Mouse (Mus musculus) forebrain, embryonic 11.5 days (tissue): ENCODE measurements around the gene Epha6. TPM values are rescaled to one million over a fixed set of nuclear protein-coding genes. Genes with fewer than 3 reads are reported as not detected.

Experiments
- ATAC-seq: fragments of 200-750 bp; cut with Nextera tagmentation; replicated peaks from 2 replicates; pipeline ENCODE4 v1.8.0; 2017; ENCODE audit warnings: moderate TSS enrichment; ENCODE audit not compliant: low FRiP score
- DNase-seq: peaks from one replicate; pipeline ENCODE4 v3.0.0-alpha.2; 2017; ENCODE audit warnings: low spot score
- H3K27ac ChIP-seq: fragments of 300-500 bp; sonication (generic); 2 replicates; pipeline ENCODE4 v1.5.1; 2014; ENCODE audit warnings: low read depth, low read length
- H3K27me3 ChIP-seq: fragments of 300-500 bp; sonication (generic); 2 replicates; pipeline ENCODE4 v1.6.1; 2014; ENCODE audit warnings: mild to moderate bottlenecking, low read length, mixed read lengths; ENCODE audit not compliant: control insufficient read depth, insufficient read depth
- H3K36me3 ChIP-seq: fragments of 300-500 bp; sonication (generic); 2 replicates; pipeline ENCODE4 v1.6.1; 2014; ENCODE audit warnings: mild to moderate bottlenecking, low read length, moderate library complexity, mixed read lengths; ENCODE audit not compliant: control insufficient read depth, insufficient read depth
- H3K4me1 ChIP-seq: fragments of 300-500 bp; sonication (generic); replicated peaks from 2 replicates; pipeline ENCODE4 v1.6.1; 2014; ENCODE audit warnings: low read length, mixed read lengths; ENCODE audit not compliant: control insufficient read depth, insufficient read depth
- H3K4me2 ChIP-seq: fragments of 300-500 bp; sonication (generic); 2 replicates; pipeline ENCODE4 v1.6.1; 2014; ENCODE audit warnings: low read depth, mild to moderate bottlenecking, low read length, moderate library complexity, mixed read lengths; ENCODE audit not compliant: severe bottlenecking
- H3K4me3 ChIP-seq: fragments of 300-500 bp; sonication (generic); 2 replicates; pipeline ENCODE4 v1.5.1; 2014; ENCODE audit warnings: low read depth, low read length
- H3K9ac ChIP-seq: fragments of 300-500 bp; sonication (generic); 2 replicates; pipeline ENCODE4 v1.6.1; 2014; ENCODE audit warnings: low read length
- H3K9me3 ChIP-seq: fragments of 300-500 bp; sonication (generic); 2 replicates; pipeline ENCODE4 v1.6.1; 2016; ENCODE audit warnings: low read length, mixed read lengths; ENCODE audit not compliant: control insufficient read depth
- WGBS: fragments of 180-500 bp; shearing (Covaris S2); extraction: QIAGEN DNeasy Blood & Tissue Kit; methylation state at CpG from one replicate; pipeline ENCODE4 v1.1.7; 2014; 5-methylcytosine and 5-hydroxymethylcytosine counted together
- polyA plus RNA-seq: library from polyadenylated mRNA; unstranded; fragments of >200 nt; fragmentation: Nextera tagmentation; extraction: Ambion mirVana; gene quantifications from 2 replicates; pipeline ENCODE4 v1.2.1, GENCODE M21; 2014

Gene Epha6
- polyA plus RNA-seq: 0.68 TPM in 2 replicates

DNA sequence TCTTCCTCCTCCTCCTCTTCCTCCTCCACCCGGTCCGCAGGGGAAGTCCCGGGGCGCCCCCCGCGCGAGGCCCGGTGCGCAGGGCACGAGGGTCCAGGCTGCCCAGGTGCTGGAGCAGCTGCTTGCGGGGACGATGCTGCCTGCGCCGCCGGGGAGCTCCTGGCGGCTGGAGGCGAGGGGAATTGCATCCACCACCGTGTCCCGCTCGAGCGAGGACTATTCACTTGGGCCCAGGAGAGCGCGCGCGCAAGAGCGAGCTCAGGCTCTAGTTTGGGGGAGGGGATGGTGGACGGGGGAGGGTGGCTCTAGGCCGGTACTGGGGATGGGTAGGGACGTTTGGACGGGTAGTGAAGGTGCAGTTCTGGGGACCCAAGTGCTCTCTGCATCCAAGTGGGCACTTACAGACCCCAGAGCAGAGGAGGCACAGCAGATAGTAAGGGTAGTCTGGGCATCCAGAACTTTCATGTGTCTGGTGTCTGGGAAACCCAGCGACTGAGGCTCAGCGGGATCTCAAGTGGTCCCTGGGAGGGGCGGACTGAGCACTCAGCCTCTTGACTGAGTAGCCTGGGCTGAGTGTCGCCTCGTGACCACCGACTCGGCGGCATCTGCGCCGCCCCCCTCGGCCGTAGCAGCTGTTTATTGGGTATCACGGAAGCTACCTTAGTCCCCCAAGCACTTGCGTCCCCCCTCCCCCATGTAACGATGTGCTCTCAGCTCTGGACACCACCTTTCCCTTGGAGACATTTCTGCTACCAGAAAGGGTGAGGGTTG lies at the start of gene Epha6:
Gene Epha6, minus strand, starts transcription at position 471 of the 771 bp plus-strand sequence.
- WGBS: under 1% methylated on average over 44 of the region's 45 CpGs

DNA sequence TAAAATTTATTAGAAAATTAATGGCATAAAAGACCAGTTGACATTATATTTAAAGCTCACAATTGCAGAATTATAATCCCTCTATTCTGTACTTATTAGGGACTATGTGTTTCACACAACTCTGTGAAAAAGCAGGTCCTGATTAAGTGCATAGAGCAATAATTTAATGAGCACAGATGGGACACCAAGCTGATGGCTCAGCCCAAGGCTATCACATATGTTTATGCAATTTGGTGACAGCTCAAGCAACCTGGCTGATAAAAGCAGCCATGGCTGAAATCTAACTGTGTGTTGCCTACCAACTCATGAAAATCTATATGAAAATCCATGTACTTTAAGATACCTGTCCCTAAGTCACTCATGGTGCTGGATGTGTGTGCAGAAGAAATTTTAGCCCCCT lies 46.4 kb upstream of the Epha6 start:
- Histone ChIP-seq H3K9me3 (no peaks in the 10 kb centered on the region), H3K4me2 (no peak overlapping the region), H3K27ac (no peak overlapping the region), H3K9ac (no peak overlapping the region), H3K4me1 (no peaks in the 10 kb centered on the region), H3K27me3 (no peaks in the 10 kb centered on the region), H3K4me3 (no peak overlapping the region), H3K36me3 (no peaks in the 10 kb centered on the region)
- ATAC-seq (0 out of 2 replicates have a peak, but pooled peaks have one; percentile 36), DNase-seq (no peak)

More for the DNA sequence above, at the start of gene Epha6:
- ATAC-seq: peak; percentile 80
- H3K4me2 ChIP-seq: peak within 1 kb of the TSS; percentile 93
- peak within 1 kb of the TSS; percentile 44 for H3K9ac ChIP-seq
- peak within 1 kb of the TSS; percentile 39 for H3K4me3 ChIP-seq
- H3K9me3 ChIP-seq: no peaks in the 10 kb centered on the region
- no peaks in the 10 kb centered on the region; the same call in 1 of the 2 replicates for H3K4me1 ChIP-seq
- DNase-seq: peak; percentile 78
- no peaks in the 10 kb centered on the region for H3K36me3 ChIP-seq
- peaks cover 6% of the 10 kb centered on the region for H3K27me3 ChIP-seq
- H3K27ac ChIP-seq: no peak within 1 kb of the TSS

DNA sequence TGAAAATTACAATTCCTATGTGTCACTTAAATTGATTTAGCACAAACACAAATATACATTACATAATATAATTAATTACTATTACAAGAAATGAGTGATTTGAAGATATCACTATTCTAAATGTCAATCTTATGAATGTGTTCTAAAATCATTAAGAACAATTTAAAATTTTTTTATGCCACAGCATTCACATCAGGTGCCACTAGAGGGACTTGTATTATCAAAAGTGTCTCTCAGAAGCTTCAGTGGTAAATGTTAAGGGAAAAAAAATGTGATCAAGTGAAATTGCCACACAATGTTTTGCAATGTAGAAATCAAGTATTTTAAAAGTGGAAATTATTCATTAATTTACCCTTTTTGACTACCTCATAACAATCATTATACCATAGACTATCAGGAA lies 22.8 kb upstream of the Epha6 start:
- H3K36me3 ChIP-seq: no peaks in the 10 kb centered on the region
- no peaks in the 10 kb centered on the region for H3K4me1 ChIP-seq
- no peaks in the 10 kb centered on the region for H3K9me3 ChIP-seq
- no peak overlapping the region for H3K27ac ChIP-seq
- no peaks in the 10 kb centered on the region for H3K27me3 ChIP-seq
- H3K4me2 ChIP-seq: no peak overlapping the region
- no peak overlapping the region for H3K9ac ChIP-seq
- no peak for DNase-seq
- no peak overlapping the region for H3K4me3 ChIP-seq
- ATAC-seq: no peak

DNA sequence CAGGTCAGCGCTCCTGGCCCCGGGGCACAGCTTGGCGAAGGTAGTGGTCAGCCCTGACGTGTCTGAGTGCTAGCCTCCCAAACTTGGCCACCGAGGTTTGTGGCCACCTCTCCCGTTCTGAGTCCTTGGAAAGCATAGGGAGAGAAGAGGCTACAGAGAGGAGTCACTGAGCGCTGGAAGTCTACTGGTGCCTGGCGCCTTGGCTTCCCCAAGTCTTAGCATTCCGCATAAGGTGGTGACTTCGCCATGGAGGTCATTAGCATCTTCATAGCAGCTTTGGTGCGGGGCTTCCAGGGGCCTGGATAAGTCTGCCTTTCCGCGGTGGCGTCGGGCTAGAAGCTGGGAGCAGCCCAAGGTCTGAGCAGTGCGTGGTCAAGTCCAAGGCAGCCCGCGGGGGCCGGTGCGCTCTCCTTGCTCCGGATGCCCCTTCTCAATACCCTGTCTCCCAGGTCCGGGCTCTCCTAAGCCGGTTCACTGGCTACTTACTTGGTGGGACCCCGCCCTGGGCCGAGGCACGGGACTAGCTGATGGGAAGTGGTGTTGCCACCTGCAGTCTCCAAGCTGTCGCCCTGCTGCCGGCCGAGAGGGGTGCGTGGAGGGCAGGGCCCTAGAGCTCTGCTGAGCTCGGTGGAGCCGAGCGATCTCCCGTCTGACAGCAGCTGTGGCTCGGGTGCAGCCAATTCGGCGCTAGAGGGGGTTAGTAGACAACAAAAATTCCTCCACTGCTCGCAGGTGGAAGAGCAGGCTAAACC lies 677 bp upstream of the Epha6 start:
- WGBS: under 1% methylated on average over 38 of the region's 38 CpGs
- peak overlapping the region; percentile 39 for H3K4me3 ChIP-seq
- peak overlapping the region; percentile 44 for H3K9ac ChIP-seq
- H3K27ac ChIP-seq: no peak overlapping the region
- H3K4me1 ChIP-seq: no peaks in the 10 kb centered on the region; the same call in 1 of the 2 replicates
- peak; percentile 83 for ATAC-seq
- no peaks in the 10 kb centered on the region for H3K9me3 ChIP-seq
- peak; percentile 80 for DNase-seq
- H3K36me3 ChIP-seq: no peaks in the 10 kb centered on the region
- peaks cover 6% of the 10 kb centered on the region for H3K27me3 ChIP-seq
- peak overlapping the region; percentile 93 for H3K4me2 ChIP-seq

DNA sequence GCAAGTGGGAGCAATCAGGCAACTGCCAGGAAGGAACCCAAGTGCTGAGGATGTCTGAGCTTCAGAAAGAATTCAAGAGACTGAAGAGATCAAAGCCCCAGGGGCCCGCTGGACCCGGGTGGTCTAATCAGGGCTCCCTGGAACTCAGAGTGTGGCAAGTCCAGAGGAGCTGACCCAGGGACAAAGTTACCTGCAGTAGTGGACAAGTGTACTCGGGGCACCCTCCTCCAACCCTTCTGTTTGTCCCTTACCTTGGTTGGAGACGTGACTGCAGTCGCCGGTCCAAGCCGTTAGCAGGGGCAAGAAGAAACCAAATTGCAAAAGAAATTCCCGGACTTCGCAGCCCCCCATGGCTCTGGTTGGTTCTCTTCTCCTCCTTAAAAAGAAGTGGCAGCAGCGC lies 718 bp downstream of the Epha6 start:
- Histone ChIP-seq H3K4me1 (no peaks in the 10 kb centered on the region; the same call in 1 of the 2 replicates), H3K4me2 (peak overlapping the region; percentile 93), H3K4me3 (peak overlapping the region; percentile 39), H3K27ac (no peak overlapping the region), H3K9me3 (no peaks in the 10 kb centered on the region), H3K9ac (peak overlapping the region; percentile 44), H3K36me3 (no peaks in the 10 kb centered on the region), H3K27me3 (peaks cover 6% of the 10 kb centered on the region)
- 3% methylated on average over 10 of the region's 10 CpGs for WGBS
- ATAC-seq: no peak
- peak; percentile 51 for DNase-seq

DNA sequence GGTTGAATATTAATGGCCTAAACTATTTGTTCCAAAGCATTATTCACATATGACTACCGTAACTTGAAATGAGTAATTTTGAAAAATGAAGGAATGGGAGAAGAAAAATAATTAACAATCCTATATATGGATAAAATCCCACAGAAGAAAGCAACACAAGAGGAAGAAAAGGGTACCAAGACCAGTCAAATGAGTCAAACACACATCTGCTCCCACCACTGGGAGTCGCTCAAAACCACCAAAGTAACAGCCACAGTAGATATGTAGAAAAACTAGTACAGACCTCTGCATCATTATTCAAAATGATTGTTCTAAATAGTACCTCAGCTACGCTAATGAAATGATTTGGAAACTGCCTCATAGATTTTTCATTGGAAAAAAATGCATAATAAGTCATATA lies 20.0 kb downstream of the Epha6 start:
- Histone ChIP-seq H3K4me1 (no peaks in the 10 kb centered on the region), H3K9ac (no peak overlapping the region), H3K27ac (no peak overlapping the region), H3K27me3 (no peaks in the 10 kb centered on the region), H3K4me3 (no peak overlapping the region), H3K4me2 (no peak overlapping the region), H3K9me3 (no peaks in the 10 kb centered on the region), H3K36me3 (no peaks in the 10 kb centered on the region)
- no peak for ATAC-seq
- WGBS: 84% methylated on average over 3 of the region's 3 CpGs
- DNase-seq: no peak

DNA sequence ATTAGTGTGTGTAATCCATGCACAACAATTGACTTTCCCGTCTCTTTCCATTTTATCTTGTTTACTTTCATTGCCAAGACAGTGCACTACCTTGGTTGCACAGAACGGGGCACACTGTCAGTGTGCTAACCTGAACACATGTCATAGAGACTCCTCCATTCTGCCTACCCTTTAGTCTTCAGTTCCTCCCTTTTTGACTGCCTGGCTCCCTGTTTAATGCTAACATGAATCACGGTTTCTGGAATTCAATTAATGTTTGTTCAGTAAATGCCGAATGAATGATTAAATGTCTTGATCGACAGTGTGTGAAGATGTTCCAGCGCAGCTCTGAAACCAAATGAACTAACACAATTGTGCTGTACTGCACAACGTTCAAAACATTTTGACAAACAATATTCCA lies 20.6 kb downstream of the Epha6 start:
- H3K27ac ChIP-seq: no peak overlapping the region
- no peaks in the 10 kb centered on the region for H3K9me3 ChIP-seq
- no peaks in the 10 kb centered on the region for H3K4me1 ChIP-seq
- ATAC-seq: no peak
- DNase-seq: no peak
- H3K27me3 ChIP-seq: no peaks in the 10 kb centered on the region
- H3K9ac ChIP-seq: no peak overlapping the region
- no peak overlapping the region for H3K4me2 ChIP-seq
- H3K36me3 ChIP-seq: no peaks in the 10 kb centered on the region
- WGBS: 83% methylated on average over 7 of the region's 7 CpGs
- H3K4me3 ChIP-seq: no peak overlapping the region

DNA sequence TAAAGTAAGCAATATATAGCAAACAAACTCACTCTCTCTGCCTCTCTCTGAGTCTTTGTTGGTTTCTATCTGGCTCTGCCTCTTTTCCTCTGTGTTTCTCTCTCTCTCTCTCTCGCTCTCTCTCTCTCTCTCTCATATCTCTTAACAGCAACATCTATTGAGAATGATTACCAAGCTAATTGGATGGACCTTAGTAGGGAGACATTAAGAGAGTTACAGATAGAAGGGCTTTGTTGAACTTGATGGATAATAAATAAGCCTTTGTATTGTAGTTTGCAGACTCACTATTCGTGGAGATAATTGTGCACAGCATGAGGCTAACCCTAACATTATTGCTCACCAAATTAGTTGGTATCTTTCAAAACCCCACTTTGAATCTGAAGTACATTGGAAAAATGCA lies 34.8 kb downstream of the Epha6 start:
- H3K9me3 ChIP-seq: no peaks in the 10 kb centered on the region
- ATAC-seq (no peak), DNase-seq (no peak)
- H3K4me3 ChIP-seq: no peak overlapping the region
- no peak overlapping the region for H3K4me2 ChIP-seq
- H3K9ac ChIP-seq: no peak overlapping the region
- H3K27me3 ChIP-seq: no peaks in the 10 kb centered on the region
- no peak overlapping the region for H3K27ac ChIP-seq
- 59% methylated on average over 2 of the region's 2 CpGs for WGBS
- no peaks in the 10 kb centered on the region for H3K4me1 ChIP-seq
- no peaks in the 10 kb centered on the region for H3K36me3 ChIP-seq
